Mouse (Mus musculus) adrenal gland (tissue): ENCODE results near the gene Zdhhc16.

Experiments used
- intact Hi-C: fragments of 180-260 bp; cut with DNase I; formaldehyde crosslinking; loops from one replicate; pipeline ENCODE4 v1.15.1; 2025
- long read RNA-seq, 2 experiments: library from polyadenylated mRNA; unstranded; transcript quantifications; one replicate each; pipeline ENCODE4 v2.0.0; 2020; ENCODE audit warnings: borderline replicate concordance in 1 of 2; ENCODE audit not compliant: insufficient replicate concordance in 1 of 2

Gene Zdhhc16
- long read RNA-seq, experiment 1, transcript Zdhhc16-201 (11 exons, 1,821 nt): major isoform, 8 of 18 reads
- long read RNA-seq, experiment 1, partial matches to known transcripts: 2 of 18 reads
- long read RNA-seq, experiment 1, other reads (novel, unspliced or antisense): 8 of 18 reads
- long read RNA-seq, experiment 2, transcript Zdhhc16-201 (11 exons, 1,821 nt): major isoform, 8 of 18 reads
- long read RNA-seq, experiment 2, partial matches to known transcripts: 1 of 18 reads
- long read RNA-seq, experiment 2, other reads (novel, unspliced or antisense): 9 of 18 reads

- intact Hi-C loops: loop anchor here (2.0 to 5.0 kb wide), 2 partner anchors 21 to 36 kb away; partner anchors contain the start of gene Rrp12
Measured at GRCm38 (mm10) chr19:41933179-41934086, at the start of gene Zdhhc16, which contains the start of gene Exosc1. Zdhhc16 (plus strand) TSS chr19:41933480. Exosc1 (minus strand) TSS chr19:41933423.

GRCm38 (mm10) chr19:41883882-41884281 lies 49.4 kb upstream of the Zdhhc16 start:
- intact Hi-C loops: no loop called here

- intact Hi-C loops: no loop called here
Measured at GRCm38 (mm10) chr19:41888191-41888590, 45.1 kb upstream of the Zdhhc16 start.

- intact Hi-C loops: loop anchor here (5.0 kb wide), 1 partner anchor 37 kb away; the partner anchor contains the start of genes Exosc1 and Zdhhc16
Measured at GRCm38 (mm10) chr19:41894959-41895358, 38.3 kb upstream of the Zdhhc16 start.

- intact Hi-C loops: loop anchor here (5.0 kb wide), 1 partner anchor 37 kb away; the partner anchor contains the start of genes Exosc1 and Zdhhc16
Measured at GRCm38 (mm10) chr19:41895460-41896318, 37.6 kb upstream of the Zdhhc16 start, which contains the start of gene Rrp12. Rrp12 (minus strand) TSS chr19:41896173.

- intact Hi-C loops: loop anchor here (5.0 kb wide), 1 partner anchor 36 kb away; the partner anchor contains the start of genes Exosc1 and Zdhhc16
Measured at GRCm38 (mm10) chr19:41896319-41896711, 37.0 kb upstream of the Zdhhc16 start.

- intact Hi-C loops: loop anchor here (5.0 kb wide), 1 partner anchor 33 kb away; the partner anchor contains the start of genes Exosc1 and Zdhhc16
Measured at GRCm38 (mm10) chr19:41898860-41899259, 34.4 kb upstream of the Zdhhc16 start.

GRCm38 (mm10) chr19:41900495-41901090 lies 32.7 kb upstream of the Zdhhc16 start:
- intact Hi-C loops: no loop called here

- intact Hi-C loops: no loop called here
Measured at GRCm38 (mm10) chr19:41901696-41902095, 31.6 kb upstream of the Zdhhc16 start.

GRCm38 (mm10) chr19:41902848-41903593 lies 30.3 kb upstream of the Zdhhc16 start:
- intact Hi-C loops: no loop called here

GRCm38 (mm10) chr19:41905246-41905645 lies 28.0 kb upstream of the Zdhhc16 start:
- intact Hi-C loops: no loop called here

- intact Hi-C loops: no loop called here
Measured at GRCm38 (mm10) chr19:41906311-41907078, 26.8 kb upstream of the Zdhhc16 start.

GRCm38 (mm10) chr19:41907079-41907760 lies 26.1 kb upstream of the Zdhhc16 start:
- intact Hi-C loops: no loop called here

- intact Hi-C loops: no loop called here
Measured at GRCm38 (mm10) chr19:41908736-41909135, 24.5 kb upstream of the Zdhhc16 start.

GRCm38 (mm10) chr19:41910396-41910795 lies 22.9 kb upstream of the Zdhhc16 start:
- intact Hi-C loops: no loop called here

GRCm38 (mm10) chr19:41911178-41912073 lies 21.9 kb upstream of the Zdhhc16 start, which contains the start of gene Pgam1:
Pgam1 (plus strand) TSS chr19:41911923.
- intact Hi-C loops: loop anchor here (2.0 kb wide), 1 partner anchor 21 kb away; the partner anchor contains the start of genes Exosc1 and Zdhhc16
